Comparison of ENCODE assay signal across 8 mouse cellular contexts in the genomic region with DNA sequence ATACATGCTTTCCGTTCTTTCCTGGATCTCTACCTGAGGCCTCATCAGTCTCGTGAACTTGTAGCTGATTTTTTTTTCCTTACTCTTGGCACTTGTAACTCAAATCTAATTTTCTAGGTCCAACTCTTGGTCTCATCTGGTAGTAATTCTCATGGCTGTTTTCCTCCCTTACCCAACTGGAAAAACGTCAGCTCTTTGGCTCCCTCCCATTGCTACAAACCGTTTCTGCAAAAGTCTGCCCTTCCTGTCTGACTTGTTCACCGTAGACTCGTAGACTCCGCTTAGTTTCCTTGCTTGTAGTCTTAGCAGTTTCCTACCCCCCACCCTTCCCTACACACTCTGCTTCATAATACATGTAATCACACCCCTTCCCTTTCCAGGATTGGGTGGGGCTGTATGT.
"Had no signal": no experiment of that assay in that cellular context is flagged by ENCODE, and none has a peak within 500 bp of the region (broad histone marks: within the 10 kb centered on the region; RNA-seq: fewer than 3 reads in every experiment).

No protein-coding gene starts in this region.

- DNase-seq: kidney, adult 11 months; kidney, adult 9 months; kidney, postnatal 36 days; liver, embryonic 13.5 days; liver, postnatal 0 days; midbrain, embryonic 14.5 days; right cerebral cortex, postnatal 4 days; thymus, postnatal 4 days had no signal
